Mouse (Mus musculus): ENCODE measurements around the gene Negr1.
A peak's percentile ranks its signal among the peaks of the same experiment; 100 is the strongest.

Negr1 gene

GRCm38 (mm10) chr3:156561524-156562423, at the start of gene Negr1:
Gene Negr1 (plus strand): TSS chr3:156561794.
- peak; percentile 53 for DNase-seq (ENCODE audit: low spot score)

GRCm38 (mm10) chr3:156526461-156526933, 35.1 kb upstream of the Negr1 start:
- DNase-seq (ENCODE audit: low spot score) = no peak

GRCm38 (mm10) chr3:156527231-156527995, 34.2 kb upstream of the Negr1 start:
- no peak for DNase-seq (ENCODE audit: low spot score)

- DNase-seq (ENCODE audit: low spot score) = no peak
These were observed 2.2 kb upstream of the Negr1 start for GRCm38 (mm10) chr3:156559441-156559825.

GRCm38 (mm10) chr3:156559826-156560471, 1.6 kb upstream of the Negr1 start:
- DNase-seq (ENCODE audit: low spot score) = no peak

GRCm38 (mm10) chr3:156560766-156561165, 828 bp upstream of the Negr1 start:
- peak; percentile 46 for DNase-seq (ENCODE audit: low spot score)

GRCm38 (mm10) chr3:156562424-156562785, 811 bp downstream of the Negr1 start:
- DNase-seq (ENCODE audit: low spot score) = no peak

GRCm38 (mm10) chr3:156562796-156563195, 1.2 kb downstream of the Negr1 start:
- DNase-seq (ENCODE audit: low spot score) = no peak

- DNase-seq (ENCODE audit: low spot score) = no peak
These were observed 1.8 kb downstream of the Negr1 start for GRCm38 (mm10) chr3:156563353-156563752.

- DNase-seq (ENCODE audit: low spot score) = no peak
These were observed 11.9 kb downstream of the Negr1 start for GRCm38 (mm10) chr3:156573465-156573864.

- DNase-seq (ENCODE audit: low spot score) = no peak
These were observed 14.7 kb downstream of the Negr1 start for GRCm38 (mm10) chr3:156576292-156576691.

- DNase-seq (ENCODE audit: low spot score) = no peak
These were observed 29.0 kb downstream of the Negr1 start for GRCm38 (mm10) chr3:156590612-156591011.

- no peak for DNase-seq (ENCODE audit: low spot score)
These were observed 29.5 kb downstream of the Negr1 start for GRCm38 (mm10) chr3:156591125-156591524.

- DNase-seq (ENCODE audit: low spot score) = no peak
These were observed 45.3 kb downstream of the Negr1 start for GRCm38 (mm10) chr3:156606846-156607245.

GRCm38 (mm10) chr3:156619921-156620320, 58.3 kb downstream of the Negr1 start:
- DNase-seq (ENCODE audit: low spot score) = no peak

GRCm38 (mm10) chr3:156628594-156628993, 67.0 kb downstream of the Negr1 start:
- no peak for DNase-seq (ENCODE audit: low spot score)

GRCm38 (mm10) chr3:156632942-156633341, 71.3 kb downstream of the Negr1 start:
- DNase-seq (ENCODE audit: low spot score) = no peak

GRCm38 (mm10) chr3:156639382-156639781, 77.8 kb downstream of the Negr1 start:
- DNase-seq (ENCODE audit: low spot score) = no peak

GRCm38 (mm10) chr3:156643710-156644363, 82.2 kb downstream of the Negr1 start:
- DNase-seq (ENCODE audit: low spot score) = peak; percentile 26

- no peak for DNase-seq (ENCODE audit: low spot score)
These were observed 86.8 kb downstream of the Negr1 start for GRCm38 (mm10) chr3:156648378-156648777.

GRCm38 (mm10) chr3:156662553-156662952, 101.0 kb downstream of the Negr1 start:
- no peak for DNase-seq (ENCODE audit: low spot score)

- DNase-seq (ENCODE audit: low spot score) = no peak
These were observed 111.0 kb downstream of the Negr1 start for GRCm38 (mm10) chr3:156672560-156672959.

Data from urinary bladder, postnatal 25 days (tissue).